Mouse (Mus musculus) spleen, adult 2 months (tissue): ENCODE measurements around the gene Nrxn1.

ENCODE experiments used
- CTCF ChIP-seq: fragments of 200-500 bp; IDR thresholded peaks from 2 replicates; pipeline ENCODE4 v1.5.1; 2011; ENCODE audit warnings: mild to moderate bottlenecking, inconsistent platforms; ENCODE audit not compliant: insufficient read depth, insufficient read length, insufficient replicate concordance; ENCODE audit errors: extremely low read depth
- POLR2A ChIP-seq: fragments of 200-500 bp; IDR thresholded peaks from 2 replicates; pipeline ENCODE4 v1.6.1; 2011; ENCODE audit warnings: low read depth, low read length, inconsistent platforms

DNA sequence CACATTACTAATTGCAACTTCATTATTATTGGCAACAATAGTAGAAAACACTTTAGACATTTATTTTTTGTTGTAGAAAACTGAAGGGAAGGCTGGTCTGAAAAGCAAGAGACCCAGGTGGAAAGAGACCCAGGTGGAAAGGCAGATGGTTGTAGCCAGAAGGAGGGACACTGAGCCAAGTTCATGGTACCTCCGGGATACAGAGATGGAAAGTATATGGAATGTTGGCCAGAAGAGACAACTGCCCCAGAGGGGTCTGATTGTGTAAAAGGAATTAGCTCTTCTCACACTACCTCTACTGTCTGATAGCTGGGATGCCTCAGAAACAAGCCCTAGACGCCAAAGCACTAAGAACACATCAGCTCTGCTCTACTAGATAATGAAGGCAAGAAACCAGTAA lies 179.6 kb downstream of the Nrxn1 start:
- no peak for TF ChIP-seq CTCF
- no peak for TF ChIP-seq POLR2A
